Mouse (Mus musculus) hindbrain, embryonic 16.5 days (tissue): Measurements from ENCODE around the gene Sema3f. TPM values are rescaled to one million over a fixed set of nuclear protein-coding genes. Genes with fewer than 3 reads are reported as not detected.

Source experiments
- ATAC-seq: fragments of 200-750 bp; cut with Nextera tagmentation; 2 replicates; pipeline ENCODE4 v1.8.0; 2017; ENCODE audit warnings: moderate TSS enrichment, moderate library complexity
- H3K27ac ChIP-seq: fragments of 300-500 bp; sonication (generic); 2 replicates; pipeline ENCODE4 v1.5.1; 2014; ENCODE audit warnings: low read depth, mild to moderate bottlenecking, control low read depth, low read length, moderate library complexity
- H3K27me3 ChIP-seq: fragments of 300-500 bp; sonication (generic); replicated peaks from 2 replicates; pipeline ENCODE4 v1.6.1; 2014; ENCODE audit warnings: low read length; ENCODE audit not compliant: control insufficient read depth, insufficient read depth
- H3K36me3 ChIP-seq: fragments of 300-500 bp; sonication (generic); 2 replicates; pipeline ENCODE4 v1.6.1; 2014; ENCODE audit warnings: mild to moderate bottlenecking, low read length, moderate library complexity, mixed read lengths; ENCODE audit not compliant: control insufficient read depth, insufficient read depth
- H3K4me1 ChIP-seq: fragments of 300-500 bp; sonication (generic); 2 replicates; pipeline ENCODE4 v1.6.1; 2014; ENCODE audit warnings: low read depth, low read length; ENCODE audit not compliant: control insufficient read depth, insufficient read depth
- H3K4me2 ChIP-seq: fragments of 300-500 bp; sonication (generic); 2 replicates; pipeline ENCODE4 v1.6.1; 2014; ENCODE audit warnings: mild to moderate bottlenecking, low read length, control low read depth, moderate library complexity
- H3K4me3 ChIP-seq: fragments of 300-500 bp; sonication (generic); 2 replicates; pipeline ENCODE4 v1.5.1; 2014; ENCODE audit warnings: mild to moderate bottlenecking, low read length, control low read depth, moderate library complexity
- H3K9ac ChIP-seq: fragments of 300-500 bp; sonication (generic); 2 replicates; pipeline ENCODE4 v1.6.1; 2014; ENCODE audit warnings: low read depth, mild to moderate bottlenecking, control low read depth, low read length, moderate library complexity
- H3K9me3 ChIP-seq: fragments of 300-500 bp; sonication (generic); 2 replicates; pipeline ENCODE4 v1.6.1; 2014; ENCODE audit warnings: mild to moderate bottlenecking, low read length, moderate library complexity; ENCODE audit not compliant: control insufficient read depth
- WGBS: fragments of 180-500 bp; shearing (Covaris S2); extraction: QIAGEN DNeasy Blood & Tissue Kit; methylation state at CpG from one replicate; pipeline ENCODE4 v1.1.7; 2014; 5-methylcytosine and 5-hydroxymethylcytosine counted together
- polyA plus RNA-seq: library from polyadenylated mRNA; unstranded; fragments of >200 nt; fragmentation: Nextera tagmentation; extraction: Ambion mirVana; gene quantifications from 2 replicates; pipeline ENCODE4 v1.2.1, GENCODE M21; 2015

The Sema3f gene
- polyA plus RNA-seq, 1 experiment from 2014 or later: 10.0 TPM

GRCm38 (mm10) chr9:107650225-107650624 lies 60.0 kb downstream of the Sema3f start:
- H3K9me3 ChIP-seq: no peaks in the 10 kb centered on the region
- H3K4me1 ChIP-seq: peaks cover 10% of the 10 kb centered on the region
- no peak overlapping the region for H3K4me2 ChIP-seq
- H3K27ac ChIP-seq: peak overlapping the region; percentile 75
- H3K27me3 ChIP-seq: no peaks in the 10 kb centered on the region
- ATAC-seq: peak; percentile 49
- H3K36me3 ChIP-seq: no peaks in the 10 kb centered on the region
- no peak overlapping the region for H3K9ac ChIP-seq
- no peak overlapping the region for H3K4me3 ChIP-seq
- WGBS: 57% methylated on average over 7 of the region's 7 CpGs

GRCm38 (mm10) chr9:107648767-107649166 lies 61.5 kb downstream of the Sema3f start:
- Histone ChIP-seq H3K4me3 (no peak overlapping the region), H3K9me3 (no peaks in the 10 kb centered on the region)

GRCm38 (mm10) chr9:107646975-107647374 lies 63.3 kb downstream of the Sema3f start:
- no peaks in the 10 kb centered on the region for H3K36me3 ChIP-seq
- no peak overlapping the region for H3K4me2 ChIP-seq
- no peak overlapping the region for H3K4me3 ChIP-seq
- no peaks in the 10 kb centered on the region for H3K9me3 ChIP-seq
- peaks cover 16% of the 10 kb centered on the region for H3K4me1 ChIP-seq
- H3K9ac ChIP-seq: no peak overlapping the region
- no peak overlapping the region for H3K27ac ChIP-seq
- H3K27me3 ChIP-seq: no peaks in the 10 kb centered on the region
- no peak for ATAC-seq
- 86% methylated on average over 6 of the region's 6 CpGs for WGBS

More at GRCm38 (mm10) chr9:107648767-107649166, 61.5 kb downstream of the Sema3f start:
- ATAC-seq: no peak
- Histone ChIP-seq H3K9ac (no peak overlapping the region), H3K4me1 (peaks cover 16% of the 10 kb centered on the region), H3K27ac (no peak overlapping the region), H3K27me3 (no peaks in the 10 kb centered on the region), H3K4me2 (no peak overlapping the region), H3K36me3 (no peaks in the 10 kb centered on the region)
- WGBS: 81% methylated on average over 3 of the region's 3 CpGs

- no peak overlapping the region for H3K4me3 ChIP-seq
- H3K4me2 ChIP-seq: no peak overlapping the region
- H3K36me3 ChIP-seq: no peaks in the 10 kb centered on the region
- no peak overlapping the region for H3K27ac ChIP-seq
- peaks cover 7% of the 10 kb centered on the region for H3K4me1 ChIP-seq
- ATAC-seq: peak; percentile 73; the same call in 1 of the 2 replicates
- no peaks in the 10 kb centered on the region for H3K9me3 ChIP-seq
- H3K9ac ChIP-seq: peak overlapping the region; percentile 9; the same call in 1 of the 2 replicates
- H3K27me3 ChIP-seq: no peaks in the 10 kb centered on the region
- WGBS: 13% methylated on average over 5 of the region's 5 CpGs
Measured at GRCm38 (mm10) chr9:107645577-107645976, 64.7 kb downstream of the Sema3f start.

GRCm38 (mm10) chr9:107645153-107645510 lies 65.1 kb downstream of the Sema3f start:
- Histone ChIP-seq H3K9me3 (no peaks in the 10 kb centered on the region), H3K4me3 (no peak overlapping the region), H3K9ac (peak overlapping the region; percentile 58), H3K27ac (no peak overlapping the region), H3K27me3 (no peaks in the 10 kb centered on the region), H3K4me1 (peaks cover 6% of the 10 kb centered on the region), H3K36me3 (no peaks in the 10 kb centered on the region), H3K4me2 (peak overlapping the region; percentile 67)
- peak; percentile 32 for ATAC-seq
- 47% methylated on average over 7 of the region's 7 CpGs for WGBS

GRCm38 (mm10) chr9:107644495-107645152 lies 65.7 kb downstream of the Sema3f start:
- peak overlapping the region; percentile 67 for H3K4me2 ChIP-seq
- WGBS: 7% methylated on average over 35 of the region's 35 CpGs
- ATAC-seq: peak; percentile 84

GRCm38 (mm10) chr9:107643544-107644214 lies 66.6 kb downstream of the Sema3f start:
- Histone ChIP-seq H3K9me3 (no peaks in the 10 kb centered on the region), H3K4me3 (no peak overlapping the region), H3K27ac (no peak overlapping the region), H3K9ac (no peak overlapping the region), H3K4me1 (peaks cover 6% of the 10 kb centered on the region), H3K27me3 (no peaks in the 10 kb centered on the region), H3K36me3 (no peaks in the 10 kb centered on the region), H3K4me2 (peak overlapping the region; percentile 67; the same call in 1 of the 2 replicates)
- ATAC-seq: no peak
- 91% methylated on average over 13 of the region's 13 CpGs for WGBS

More at GRCm38 (mm10) chr9:107644495-107645152, 65.7 kb downstream of the Sema3f start:
- peak overlapping the region; percentile 39 for H3K4me3 ChIP-seq
- H3K36me3 ChIP-seq: no peaks in the 10 kb centered on the region
- H3K27me3 ChIP-seq: no peaks in the 10 kb centered on the region
- H3K4me1 ChIP-seq: peaks cover 6% of the 10 kb centered on the region
- H3K27ac ChIP-seq: peak overlapping the region; percentile 49
- H3K9ac ChIP-seq: peak overlapping the region; percentile 63
- no peaks in the 10 kb centered on the region for H3K9me3 ChIP-seq

GRCm38 (mm10) chr9:107641666-107642065 lies 68.6 kb downstream of the Sema3f start:
- Histone ChIP-seq H3K4me2 (no peak overlapping the region), H3K36me3 (no peaks in the 10 kb centered on the region), H3K4me3 (no peak overlapping the region), H3K4me1 (peaks cover 16% of the 10 kb centered on the region), H3K27me3 (no peaks in the 10 kb centered on the region), H3K9ac (no peak overlapping the region), H3K27ac (no peak overlapping the region), H3K9me3 (no peaks in the 10 kb centered on the region)
- no peak for ATAC-seq
- WGBS: 45% methylated on average over 8 of the region's 8 CpGs

GRCm38 (mm10) chr9:107640257-107640772 lies 70.0 kb downstream of the Sema3f start:
- no peak overlapping the region for H3K4me2 ChIP-seq
- H3K36me3 ChIP-seq: no peaks in the 10 kb centered on the region
- ATAC-seq: no peak
- H3K4me3 ChIP-seq: no peak overlapping the region
- H3K27me3 ChIP-seq: no peaks in the 10 kb centered on the region
- peak overlapping the region; percentile 2; the same call in 1 of the 2 replicates for H3K9ac ChIP-seq
- no peak overlapping the region for H3K27ac ChIP-seq
- H3K9me3 ChIP-seq: no peaks in the 10 kb centered on the region
- WGBS: 34% methylated on average over 8 of the region's 8 CpGs
- H3K4me1 ChIP-seq: peaks cover 22% of the 10 kb centered on the region
